Comparison of ENCODE assay signal across 9 mouse cellular contexts in genomic region chrX:98953941-98954340, GRCm38 (mm10). TPM values are rescaled to one million over a fixed set of nuclear protein-coding genes. Genes with fewer than 3 reads are reported as not detected.
DNase-seq lines count a peak whose midpoint lies in the region; ATAC-seq and TF ChIP-seq lines count a peak whose summit lies in the region.
"Had no signal": no experiment of that assay in that cellular context is flagged by ENCODE, and none has a peak within 500 bp of the region (broad histone marks: within the 10 kb centered on the region; RNA-seq: fewer than 3 reads in every experiment).

No protein-coding gene starts in this region.

- H3K27me3 ChIP-seq in cerebellum, adult 2 months (ENCODE audit: control insufficient read depth, insufficient read depth, low read length): no peaks in the 10 kb centered on the region
- no peaks in the 10 kb centered on the region for H3K27me3 ChIP-seq in liver, adult 2 months (ENCODE audit: control insufficient read depth, insufficient read depth, low read length)
- no peaks in the 10 kb centered on the region for H3K27me3 ChIP-seq in liver, embryonic 12.5 days (replicated peaks)
- no peaks in the 10 kb centered on the region for H3K27me3 ChIP-seq in liver, postnatal 0 days (ENCODE audit: insufficient read depth, low read length)

- intact Hi-C loops in gastrocnemius, postnatal 36 days (cut with DNase I): no loop called here

- TF ChIP-seq POLR2A in cerebellum, adult 2 months (IDR thresholded peaks at IDR 0.05; ENCODE audit: borderline replicate concordance, insufficient read depth, low read length): no peak
- TF ChIP-seq POLR2A in liver, adult 2 months (IDR thresholded peaks at IDR 0.05; ENCODE audit: extremely low read depth, insufficient read depth, low read length): no peak

- no peak for TF ChIP-seq EP300 in liver, postnatal 0 days (IDR thresholded peaks at IDR 0.05; ENCODE audit: low read depth)

- no peak overlapping the region for H3K4me3 ChIP-seq in cerebellum, adult 2 months (replicated peaks; ENCODE audit: insufficient read depth, low read depth, low read length)
- no peak overlapping the region for H3K4me3 ChIP-seq in liver, adult 2 months (ENCODE audit: insufficient read depth, low read depth, low read length)
- H3K4me3 ChIP-seq in liver, embryonic 12.5 days: no peak overlapping the region
- no peak overlapping the region for H3K4me3 ChIP-seq in liver, postnatal 0 days (ENCODE audit: low read depth, low read length)
- H3K4me3 ChIP-seq: limb, embryonic 12.5 days had no signal

- H3K36me3 ChIP-seq in liver, adult 2 months (ENCODE audit: control insufficient read depth, insufficient read depth, low read length): no peaks in the 10 kb centered on the region
- no peaks in the 10 kb centered on the region for H3K36me3 ChIP-seq in liver, embryonic 12.5 days
- no peaks in the 10 kb centered on the region for H3K36me3 ChIP-seq in liver, postnatal 0 days (replicated peaks; ENCODE audit: insufficient read depth, low read length)
- H3K36me3 ChIP-seq: limb, embryonic 12.5 days had no signal

- peak; percentile 57; the same call in 1 of the 2 replicates for TF ChIP-seq CTCF in cerebellum, adult 2 months (IDR thresholded peaks at IDR 0.05; ENCODE audit: borderline replicate concordance, insufficient read depth, low read depth, low read length)
- TF ChIP-seq CTCF in liver, adult 2 months (IDR thresholded peaks at IDR 0.05; ENCODE audit: low read depth, low read length): peak; percentile 70
- TF ChIP-seq CTCF in liver, postnatal 0 days (IDR thresholded peaks at IDR 0.05; ENCODE audit: low read depth): peak; percentile 67

- DNase-seq in cerebellum, adult 2 months: no peak
- DNase-seq in liver, adult 2 months (ENCODE audit: extremely low read depth, low read depth, low spot score): peak; percentile 7
- peak; percentile 23 for DNase-seq in c-Kit-positive CD71-negative TER-119-negative erythroid progenitor cells, embryonic 14.5 days (ENCODE audit: low read depth)
- peak; percentile 40 for DNase-seq in liver, postnatal 0 days
- DNase-seq in thymus, postnatal 4 days: peak; percentile 57
- no peak for DNase-seq in gastrocnemius, postnatal 36 days

- H3K79me2 ChIP-seq in liver, adult 2 months (ENCODE audit: control insufficient read depth, insufficient read depth, low read length): no peaks in the 10 kb centered on the region

- no peaks in the 10 kb centered on the region for H3K9me3 ChIP-seq in liver, embryonic 12.5 days (replicated peaks)
- no peaks in the 10 kb centered on the region for H3K9me3 ChIP-seq in liver, postnatal 0 days (ENCODE audit: low read length)
- H3K9me3 ChIP-seq: limb, embryonic 12.5 days had no signal

- 14% methylated on average over 6 of the region's 6 CpGs for WGBS in cerebellum, adult 2 months
- 21% methylated on average over 5 of the region's 6 CpGs for WGBS in liver, adult 2 months
- WGBS in liver, embryonic 12.5 days (ENCODE audit: insufficient replicate concordance): 15% methylated on average over 6 of the region's 6 CpGs
- WGBS in liver, postnatal 0 days (ENCODE audit: insufficient replicate concordance): 28% methylated on average over 6 of the region's 6 CpGs

- H3K4me2 ChIP-seq in liver, embryonic 12.5 days: no peak overlapping the region
- H3K4me2 ChIP-seq in liver, postnatal 0 days (ENCODE audit: low read depth, low read length): no peak overlapping the region
- H3K4me2 ChIP-seq: limb, embryonic 12.5 days had no signal

- no peak overlapping the region for H3K9ac ChIP-seq in liver, adult 2 months (ENCODE audit: low read depth, low read length)
- no peak overlapping the region for H3K9ac ChIP-seq in liver, embryonic 12.5 days
- H3K9ac ChIP-seq in liver, postnatal 0 days (replicated peaks): no peak overlapping the region
- H3K9ac ChIP-seq: limb, embryonic 12.5 days had no signal

- ATAC-seq in cerebellum, adult (ENCODE audit: insufficient number of reproducible peaks, low FRiP score, low TSS enrichment): no peak
- no peak for ATAC-seq in liver, embryonic 12.5 days
- no peak for ATAC-seq in liver, postnatal 0 days

- H3K27ac ChIP-seq in cerebellum, adult 2 months (ENCODE audit: insufficient read depth, low read length): no peak overlapping the region
- H3K27ac ChIP-seq in liver, adult 2 months (replicated peaks; ENCODE audit: insufficient read depth, low read depth, low read length): no peak overlapping the region
- H3K27ac ChIP-seq in liver, embryonic 12.5 days: no peak overlapping the region
- H3K27ac ChIP-seq in liver, postnatal 0 days (ENCODE audit: low read depth): no peak overlapping the region
- H3K27ac ChIP-seq: limb, embryonic 12.5 days had no signal

- no peaks in the 10 kb centered on the region for H3K4me1 ChIP-seq in cerebellum, adult 2 months (ENCODE audit: control insufficient read depth, insufficient read depth, low read length)
- no peaks in the 10 kb centered on the region for H3K4me1 ChIP-seq in liver, adult 2 months (ENCODE audit: control insufficient read depth, insufficient read depth, low read length)
- peaks cover 8% of the 10 kb centered on the region; the same call in 1 of the 2 replicates for H3K4me1 ChIP-seq in liver, embryonic 12.5 days
- no peaks in the 10 kb centered on the region for H3K4me1 ChIP-seq in liver, postnatal 0 days (ENCODE audit: insufficient read depth)
- H3K4me1 ChIP-seq: limb, embryonic 12.5 days had no signal

RNA-seq across cellular contexts. Expression of gene Yipf6, which starts 17.8 kb away (rescaled TPM):
- polyA plus RNA-seq in cerebellum, adult 2 months (2012; rRNA removed): 22.0 and 23.6 TPM in 2 replicates
- 35.1 and 40.5 TPM in 2 replicates for total RNA-seq in liver, adult 2 months (2014; rRNA removed)
- polyA plus RNA-seq in liver, adult 2 months (2012; rRNA removed): 11.7 and 14.9 TPM in 2 replicates
- polyA plus RNA-seq in liver, embryonic 12.5 days (2016; fragmentation: Nextera tagmentation; extraction: Ambion mirVana): 15.1 and 15.5 TPM in 2 replicates
- polyA plus RNA-seq in liver, postnatal 0 days (2015; fragmentation: Nextera tagmentation; extraction: Ambion mirVana): 17.1 and 17.6 TPM in 2 replicates
- total RNA-seq in gastrocnemius, postnatal 36 days (2021): 1 to 10 TPM; 8.7 to 9.0 TPM

RNA-seq across cellular contexts. Expression of gene Stard8, which starts 49.1 kb away (rescaled TPM):
- polyA plus RNA-seq in cerebellum, adult 2 months (2012; rRNA removed): 9.0 and 11.4 TPM in 2 replicates
- total RNA-seq in liver, adult 2 months (2014; rRNA removed): 6.8 and 8.4 TPM in 2 replicates
- 8.3 TPM in 2 replicates for polyA plus RNA-seq in liver, adult 2 months (2012; rRNA removed)
- 5.2 and 6.1 TPM in 2 replicates for polyA plus RNA-seq in liver, embryonic 12.5 days (2016; fragmentation: Nextera tagmentation; extraction: Ambion mirVana)
- 2.8 and 3.1 TPM in 2 replicates for polyA plus RNA-seq in liver, postnatal 0 days (2015; fragmentation: Nextera tagmentation; extraction: Ambion mirVana)
- total RNA-seq in gastrocnemius, postnatal 36 days (2021): 10 to 100 TPM; 13.3 to 13.5 TPM

Comparison
In these comparisons a context has a peak if more than half of its experiments do, and no peak if none do; other contexts are left out.
1. DNase-seq: peak in liver, adult 2 months (single experiment), c-Kit-positive CD71-negative TER-119-negative erythroid progenitor cells, embryonic 14.5 days (single experiment), liver, postnatal 0 days (single experiment) and thymus, postnatal 4 days (single experiment); none in cerebellum, adult 2 months (0 of 2) and gastrocnemius, postnatal 36 days (0 of 2).
2. Peak in every context shown above with its lines, with median percentiles within 50 percentile points of each other: CTCF ChIP-seq.